8 mouse cellular contexts compared by ENCODE assay signal in genomic region chr11:98809457-98810290, GRCm38 (mm10). TPM values are rescaled to one million over a fixed set of nuclear protein-coding genes. Genes with fewer than 3 reads are reported as not detected.
DNase-seq lines count a peak whose midpoint lies in the region; ATAC-seq and TF ChIP-seq lines count a peak whose summit lies in the region.

No protein-coding gene starts in this region.

- peaks cover 23% of the 10 kb centered on the region for H3K4me1 ChIP-seq in heart, embryonic 15.5 days (replicated peaks)
- peaks cover 5 to 15% of the 10 kb centered on the region in 2 experiments for H3K4me1 ChIP-seq in liver, embryonic 14.5 days (replicated peaks; ENCODE audit: control insufficient read depth in 2 of 2, insufficient read depth in 2 of 2, low read length in 1 of 2)
- H3K4me1 ChIP-seq in neural tube, embryonic 11.5 days (ENCODE audit: control insufficient read depth, insufficient read depth, low read length), result peaks cover 12% of the 10 kb centered on the region
- 0 out of 2 replicates have a peak, but pooled peaks cover 3% of the 10 kb centered on the region for H3K4me1 ChIP-seq in stomach, postnatal 0 days (replicated peaks; ENCODE audit: control insufficient read depth, insufficient read depth)

- TF ChIP-seq EP300 in liver, embryonic 14.5 days (IDR thresholded peaks at IDR 0.05; ENCODE audit: low read depth), result no peak
- no peak for TF ChIP-seq EP300 in stomach, postnatal 0 days (optimal IDR thresholded peaks at IDR 0.05)

- peak; percentile 95 for DNase-seq in c-Kit-negative CD71-positive TER-119-positive erythroid progenitor cells, embryonic 14.5 days (ENCODE audit: low read depth, low spot score)
- DNase-seq in fibroblast of lung, adult 2 months (ENCODE audit: low read depth), result peak; percentile 94
- peak; percentile 99 to 100 for DNase-seq in kidney, postnatal 25 days
- peak; percentile 97 to 98 (median 97) for DNase-seq in liver, embryonic 14.5 days (ENCODE audit: low read depth in 3 of 3, low spot score in 3 of 3)
- peak; percentile 100 for DNase-seq in neural tube, embryonic 11.5 days (ENCODE audit: low spot score)
- DNase-seq in stomach, postnatal 0 days (ENCODE audit: low spot score), result peak; percentile 99

- H3K9me3 ChIP-seq in heart, embryonic 15.5 days (replicated peaks), result no peaks in the 10 kb centered on the region
- H3K9me3 ChIP-seq in liver, embryonic 14.5 days (ENCODE audit: control insufficient read depth, low read length), result no peaks in the 10 kb centered on the region
- H3K9me3 ChIP-seq in neural tube, embryonic 11.5 days (ENCODE audit: control insufficient read depth, low read length), result no peaks in the 10 kb centered on the region
- H3K9me3 ChIP-seq in stomach, postnatal 0 days (ENCODE audit: control insufficient read depth, low read length), result no peaks in the 10 kb centered on the region

- peaks cover 55% of the 10 kb centered on the region for H3K36me3 ChIP-seq in heart, embryonic 15.5 days
- peaks cover 41% of the 10 kb centered on the region for H3K36me3 ChIP-seq in liver, embryonic 14.5 days (replicated peaks; ENCODE audit: control insufficient read depth, insufficient read depth, low read depth)
- H3K36me3 ChIP-seq in neural tube, embryonic 11.5 days (ENCODE audit: control insufficient read depth, insufficient read depth, low read length), result peaks cover 11% of the 10 kb centered on the region
- H3K36me3 ChIP-seq in stomach, postnatal 0 days (ENCODE audit: control insufficient read depth, insufficient read depth, low read length), result peaks cover 12% of the 10 kb centered on the region

- ATAC-seq in CD4-positive, CD25-positive, alpha-beta regulatory T cell, adult 4 months, result peak; percentile 93
- peak; percentile 99 for ATAC-seq in heart, embryonic 15.5 days (replicated peaks; ENCODE audit: insufficient number of reproducible peaks, insufficient read depth, low FRiP score, low read depth)
- ATAC-seq in liver, embryonic 14.5 days (ENCODE audit: insufficient read depth), result peak; percentile 100
- ATAC-seq in neural tube, embryonic 11.5 days (ENCODE audit: insufficient read depth, low FRiP score, low TSS enrichment), result peak; percentile 98
- peak; percentile 99 for ATAC-seq in stomach, postnatal 0 days (ENCODE audit: low FRiP score, low TSS enrichment)

- under 1% methylated on average over 84 of the region's 84 CpGs for WGBS in heart, embryonic 15.5 days
- whole genome bisulfite sequencing in liver, embryonic 14.5 days (ENCODE audit: insufficient replicate concordance), result under 1% methylated on average over 81 of the region's 84 CpGs
- WGBS in neural tube, embryonic 11.5 days, result under 1% methylated on average over 84 of the region's 84 CpGs
- WGBS in stomach, postnatal 0 days, result under 1% methylated on average over 70 of the region's 84 CpGs

- peak; percentile 54 for TF ChIP-seq CTCF in liver, embryonic 14.5 days (IDR thresholded peaks at IDR 0.05; ENCODE audit: low read depth)
- peak; percentile 65 for TF ChIP-seq CTCF in stomach, postnatal 0 days (IDR thresholded peaks at IDR 0.05; ENCODE audit: low read depth)

- H3K4me3 ChIP-seq in heart, embryonic 15.5 days, result peak overlapping the region; percentile 87
- peak overlapping the region; percentile 79 to 87 for H3K4me3 ChIP-seq in liver, embryonic 14.5 days (ENCODE audit: insufficient read depth in 1 of 2, low read depth in 2 of 2, low read length in 2 of 2)
- H3K4me3 ChIP-seq in neural tube, embryonic 11.5 days (ENCODE audit: low read depth, low read length), result peak overlapping the region; percentile 64
- H3K4me3 ChIP-seq in stomach, postnatal 0 days (ENCODE audit: low read depth, low read length), result peak overlapping the region; percentile 88

- H3K27ac ChIP-seq in heart, embryonic 15.5 days, result peak overlapping the region; percentile 98
- H3K27ac ChIP-seq in liver, embryonic 14.5 days, result peak overlapping the region; percentile 87
- peak overlapping the region; percentile 89 for H3K27ac ChIP-seq in neural tube, embryonic 11.5 days (ENCODE audit: low read depth, low read length)
- peak overlapping the region; percentile 100 for H3K27ac ChIP-seq in stomach, postnatal 0 days (replicated peaks)

- no peaks in the 10 kb centered on the region for H3K27me3 ChIP-seq in heart, embryonic 15.5 days
- H3K27me3 ChIP-seq in liver, embryonic 14.5 days (ENCODE audit: control insufficient read depth, insufficient read depth, low read length), result no peaks in the 10 kb centered on the region
- no peaks in the 10 kb centered on the region for H3K27me3 ChIP-seq in neural tube, embryonic 11.5 days (ENCODE audit: control insufficient read depth, insufficient read depth, low read length)
- H3K27me3 ChIP-seq in stomach, postnatal 0 days (ENCODE audit: control insufficient read depth, insufficient read depth, low read length), result no peaks in the 10 kb centered on the region

- peak overlapping the region; percentile 91 for H3K9ac ChIP-seq in heart, embryonic 15.5 days
- peak overlapping the region; percentile 82 for H3K9ac ChIP-seq in liver, embryonic 14.5 days (replicated peaks)
- H3K9ac ChIP-seq in neural tube, embryonic 11.5 days (ENCODE audit: low read length), result peak overlapping the region; percentile 90
- peak overlapping the region; percentile 97 for H3K9ac ChIP-seq in stomach, postnatal 0 days (ENCODE audit: low read length)

- H3K4me2 ChIP-seq in heart, embryonic 15.5 days, result peak overlapping the region; percentile 73
- peak overlapping the region; percentile 71 for H3K4me2 ChIP-seq in liver, embryonic 14.5 days (ENCODE audit: low read depth)
- H3K4me2 ChIP-seq in neural tube, embryonic 11.5 days (ENCODE audit: low read depth), result peak overlapping the region; percentile 81
- peak overlapping the region; percentile 72 for H3K4me2 ChIP-seq in stomach, postnatal 0 days (replicated peaks; ENCODE audit: low read depth)

RNA-seq across cellular contexts. Expression of gene Casc3, which starts 5.0 kb away (rescaled TPM):
- 10 to 100 TPM; 13.6 to 14.5 TPM for polyA plus RNA-seq in CD4-positive, CD25-positive, alpha-beta regulatory T cell, adult 4 months (2017; shearing (Covaris generic))
- polyA plus RNA-seq in heart, embryonic 15.5 days (2015; fragmentation: Nextera tagmentation; extraction: Ambion mirVana), result 21.3 and 27.6 TPM in 2 replicates
- 12.2 and 12.7 TPM in 2 replicates for polyA plus RNA-seq in liver, embryonic 14.5 days (2012; rRNA removed)
- polyA plus RNA-seq in liver, embryonic 14.5 days (2014; fragmentation: Nextera tagmentation; extraction: Ambion mirVana), result 11.5 and 13.0 TPM in 2 replicates
- 55.4 and 59.4 TPM in 2 replicates for polyA plus RNA-seq in neural tube, embryonic 11.5 days (2014; fragmentation: Nextera tagmentation; extraction: Ambion mirVana)
- polyA plus RNA-seq in stomach, postnatal 0 days (2015; fragmentation: Nextera tagmentation; extraction: Ambion mirVana), result 12.4 and 14.8 TPM in 2 replicates

RNA-seq across cellular contexts. Expression of gene Msl1, which starts 14.4 kb away (rescaled TPM):
- 10 to 100 TPM; 22.3 to 24.8 TPM for polyA plus RNA-seq in CD4-positive, CD25-positive, alpha-beta regulatory T cell, adult 4 months (2017; shearing (Covaris generic))
- polyA plus RNA-seq in heart, embryonic 15.5 days (2015; fragmentation: Nextera tagmentation; extraction: Ambion mirVana), result 15.5 and 17.2 TPM in 2 replicates
- 11.5 and 15.8 TPM in 2 replicates for polyA plus RNA-seq in liver, embryonic 14.5 days (2012; rRNA removed)
- 4.5 and 4.9 TPM in 2 replicates for polyA plus RNA-seq in liver, embryonic 14.5 days (2014; fragmentation: Nextera tagmentation; extraction: Ambion mirVana)
- polyA plus RNA-seq in neural tube, embryonic 11.5 days (2014; fragmentation: Nextera tagmentation; extraction: Ambion mirVana), result 24.1 and 24.2 TPM in 2 replicates
- 11.3 and 13.8 TPM in 2 replicates for polyA plus RNA-seq in stomach, postnatal 0 days (2015; fragmentation: Nextera tagmentation; extraction: Ambion mirVana)

RNA-seq across cellular contexts. Expression of gene Rapgefl1, which starts 26.9 kb away (rescaled TPM):
- under 1 TPM in 1 of 2 experiments, not detected in 1; 0.48 TPM for polyA plus RNA-seq in CD4-positive, CD25-positive, alpha-beta regulatory T cell, adult 4 months (2017; shearing (Covaris generic))
- polyA plus RNA-seq in heart, embryonic 15.5 days (2015; fragmentation: Nextera tagmentation; extraction: Ambion mirVana), result 0.71 and 1.5 TPM in 2 replicates
- 0.52 and 0.55 TPM in 2 replicates for polyA plus RNA-seq in liver, embryonic 14.5 days (2012; rRNA removed)
- 0.05 and 0.06 TPM in 2 replicates for polyA plus RNA-seq in liver, embryonic 14.5 days (2014; fragmentation: Nextera tagmentation; extraction: Ambion mirVana)
- polyA plus RNA-seq in neural tube, embryonic 11.5 days (2014; fragmentation: Nextera tagmentation; extraction: Ambion mirVana), result 2.3 and 2.8 TPM in 2 replicates
- 6.9 and 7.7 TPM in 2 replicates for polyA plus RNA-seq in stomach, postnatal 0 days (2015; fragmentation: Nextera tagmentation; extraction: Ambion mirVana)

RNA-seq across cellular contexts. Expression of gene Nr1d1, which starts 34.5 kb away (rescaled TPM):
- polyA plus RNA-seq in CD4-positive, CD25-positive, alpha-beta regulatory T cell, adult 4 months (2017; shearing (Covaris generic)), result 10 to 100 TPM in 1 of 2 experiments, 1 to 10 TPM in 1; 4.9 to 12.3 TPM
- polyA plus RNA-seq in heart, embryonic 15.5 days (2015; fragmentation: Nextera tagmentation; extraction: Ambion mirVana), result 7.0 and 7.5 TPM in 2 replicates
- polyA plus RNA-seq in liver, embryonic 14.5 days (2012; rRNA removed), result 0.54 and 0.65 TPM in 2 replicates
- 0.56 and 0.58 TPM in 2 replicates for polyA plus RNA-seq in liver, embryonic 14.5 days (2014; fragmentation: Nextera tagmentation; extraction: Ambion mirVana)
- polyA plus RNA-seq in neural tube, embryonic 11.5 days (2014; fragmentation: Nextera tagmentation; extraction: Ambion mirVana), result 1.5 and 1.9 TPM in 2 replicates
- 7.5 and 7.9 TPM in 2 replicates for polyA plus RNA-seq in stomach, postnatal 0 days (2015; fragmentation: Nextera tagmentation; extraction: Ambion mirVana)

RNA-seq across cellular contexts. Expression of gene Wipf2, which starts 53.8 kb away (rescaled TPM):
- polyA plus RNA-seq in CD4-positive, CD25-positive, alpha-beta regulatory T cell, adult 4 months (2017; shearing (Covaris generic)), result 10 to 100 TPM; 13.5 to 13.9 TPM
- polyA plus RNA-seq in heart, embryonic 15.5 days (2015; fragmentation: Nextera tagmentation; extraction: Ambion mirVana), result 2.2 and 2.8 TPM in 2 replicates
- 2.0 and 2.1 TPM in 2 replicates for polyA plus RNA-seq in liver, embryonic 14.5 days (2012; rRNA removed)
- polyA plus RNA-seq in liver, embryonic 14.5 days (2014; fragmentation: Nextera tagmentation; extraction: Ambion mirVana), result 1.1 and 1.4 TPM in 2 replicates
- polyA plus RNA-seq in neural tube, embryonic 11.5 days (2014; fragmentation: Nextera tagmentation; extraction: Ambion mirVana), result 4.7 and 5.6 TPM in 2 replicates
- polyA plus RNA-seq in stomach, postnatal 0 days (2015; fragmentation: Nextera tagmentation; extraction: Ambion mirVana), result 4.9 and 5.3 TPM in 2 replicates

Comparison
In these comparisons a context has a peak if more than half of its experiments do, and no peak if none do; other contexts are left out.
1. Peak in every context shown above with its lines: DNase-seq, ATAC-seq, H3K4me3 ChIP-seq and H3K27ac ChIP-seq.